In the genomic region with DNA sequence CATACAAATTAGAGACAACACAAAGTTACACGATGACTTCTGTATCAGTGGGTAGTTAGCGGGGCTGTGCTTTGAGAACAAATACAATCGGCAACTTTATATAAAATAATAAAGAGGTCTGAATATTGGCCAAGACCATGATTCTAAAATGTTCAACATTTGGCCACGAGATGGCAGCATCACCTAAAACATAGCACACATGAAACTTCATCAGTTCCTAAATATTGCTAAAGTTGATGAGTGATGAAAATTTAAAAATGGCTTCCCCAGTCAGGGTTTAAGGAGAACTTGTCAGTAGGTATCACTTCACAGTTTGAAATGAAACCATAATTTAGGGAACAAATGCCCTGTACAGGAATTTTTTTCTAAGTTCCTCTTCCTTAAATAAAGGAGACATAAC, we compare ENCODE assay signal across 9 mouse cellular contexts.
DNase-seq lines count a peak whose midpoint lies in the region; ATAC-seq and TF ChIP-seq lines count a peak whose summit lies in the region.
"Had no signal": no experiment of that assay in that cellular context is flagged by ENCODE, and none has a peak within 500 bp of the region (broad histone marks: within the 10 kb centered on the region; RNA-seq: fewer than 3 reads in every experiment).

No protein-coding gene starts in this region.

- POLR2A ChIA-PET in Patski (lab: Charles Lee), result no interaction called here

- CTCF ChIA-PET in Patski (lab: Charles Lee), result no interaction called here

- TF ChIP-seq CTCF in kidney, adult 2 months (conservative IDR thresholded peaks at IDR 0.05; ENCODE audit: insufficient read depth, insufficient read length, low read depth, low read length), result no peak
- peak; percentile 52 for TF ChIP-seq CTCF in Patski (IDR thresholded peaks at IDR 0.05)

- no peaks in the 10 kb centered on the region for H3K36me3 ChIP-seq in kidney, adult 2 months (ENCODE audit: control insufficient read depth, insufficient read depth, low read length)
- H3K36me3 ChIP-seq in kidney, embryonic 16.5 days (ENCODE audit: insufficient read depth, low read length), result no peaks in the 10 kb centered on the region
- H3K36me3 ChIP-seq in midbrain, embryonic 11.5 days (ENCODE audit: control insufficient read depth, insufficient read depth, low read length), result no peaks in the 10 kb centered on the region
- H3K36me3 ChIP-seq: lung, embryonic 15.5 days had no signal

- no peaks in the 10 kb centered on the region for H3K9me3 ChIP-seq in kidney, embryonic 16.5 days (ENCODE audit: low read length)
- no peaks in the 10 kb centered on the region for H3K9me3 ChIP-seq in midbrain, embryonic 11.5 days (ENCODE audit: control insufficient read depth, low read length)
- H3K9me3 ChIP-seq: lung, embryonic 15.5 days had no signal

- no peak overlapping the region for H3K4me3 ChIP-seq in kidney, adult 2 months (ENCODE audit: insufficient read depth, low read depth, low read length)
- H3K4me3 ChIP-seq in kidney, embryonic 16.5 days (ENCODE audit: low read length), result no peak overlapping the region
- H3K4me3 ChIP-seq in midbrain, embryonic 11.5 days (ENCODE audit: low read depth, low read length), result no peak overlapping the region
- H3K4me3 ChIP-seq: lung, embryonic 15.5 days had no signal

- no peaks in the 10 kb centered on the region for H3K4me1 ChIP-seq in kidney, adult 2 months (ENCODE audit: control insufficient read depth, insufficient read depth, low read length)
- no peaks in the 10 kb centered on the region for H3K4me1 ChIP-seq in kidney, embryonic 16.5 days (ENCODE audit: insufficient read depth, low read length)
- no peaks in the 10 kb centered on the region for H3K4me1 ChIP-seq in midbrain, embryonic 11.5 days (ENCODE audit: control insufficient read depth, insufficient read depth, low read length)
- H3K4me1 ChIP-seq: lung, embryonic 15.5 days had no signal

- DNase-seq in kidney, adult 2 months, result peak; percentile 36
- peak; percentile 4 for DNase-seq in Patski (ENCODE audit: low read depth, low spot score)
- DNase-seq in cerebellum, postnatal 36 days, result peak; percentile 52 to 75
- peak; percentile 20 to 54 for DNase-seq in layer of hippocampus, postnatal 36 days
- peak; percentile 96 for DNase-seq in midbrain, embryonic 11.5 days (ENCODE audit: low spot score, missing footprints)
- peak; percentile 56 for DNase-seq in thymus, postnatal 4 days

- ATAC-seq in kidney, embryonic 16.5 days (ENCODE audit: low FRiP score, low TSS enrichment), result no peak
- no peak for ATAC-seq in Patski
- peak; percentile 97 for ATAC-seq in granulocyte monocyte progenitor cell, adult 5-6 weeks (replicated peaks; ENCODE audit: poor library complexity, severe bottlenecking)
- peak; percentile 42; the same call in 1 of the 2 replicates for ATAC-seq in midbrain, embryonic 11.5 days (ENCODE audit: low FRiP score)

- no peak overlapping the region for H3K4me2 ChIP-seq in kidney, embryonic 16.5 days (replicated peaks; ENCODE audit: low read depth, low read length)
- H3K4me2 ChIP-seq in midbrain, embryonic 11.5 days, result no peak overlapping the region
- H3K4me2 ChIP-seq: lung, embryonic 15.5 days had no signal

- WGBS in kidney, adult 2 months, result 21% methylated on average over 4 of the region's 4 CpGs
- WGBS in kidney, embryonic 16.5 days, result 35% methylated on average over 4 of the region's 4 CpGs
- 37% methylated on average over 4 of the region's 4 CpGs for WGBS in midbrain, embryonic 11.5 days

- in situ Hi-C loops in Patski (cut with MboI; ENCODE audit: low pct_unique_long_range_greater_than_20kb), result loop anchor here (25.0 kb wide), 2 partner anchors 448 to 1123 kb away; no protein-coding TSS in a partner anchor

- no peak overlapping the region for H3K27ac ChIP-seq in kidney, adult 2 months (ENCODE audit: insufficient read depth, low read depth, low read length)
- H3K27ac ChIP-seq in kidney, embryonic 16.5 days (ENCODE audit: low read length), result no peak overlapping the region
- no peak overlapping the region for H3K27ac ChIP-seq in midbrain, embryonic 11.5 days (ENCODE audit: low read depth, low read length)
- H3K27ac ChIP-seq: lung, embryonic 15.5 days had no signal

- no peaks in the 10 kb centered on the region for H3K27me3 ChIP-seq in kidney, adult 2 months (replicated peaks; ENCODE audit: control insufficient read depth, insufficient read depth, low read length)
- H3K27me3 ChIP-seq in kidney, embryonic 16.5 days (ENCODE audit: insufficient read depth, low read length), result no peaks in the 10 kb centered on the region
- H3K27me3 ChIP-seq in Patski, result peaks cover 17% of the 10 kb centered on the region
- no peaks in the 10 kb centered on the region for H3K27me3 ChIP-seq in midbrain, embryonic 11.5 days (ENCODE audit: control insufficient read depth, insufficient read depth, low read length)
- H3K27me3 ChIP-seq: lung, embryonic 15.5 days had no signal

- H3K9ac ChIP-seq in kidney, embryonic 16.5 days (replicated peaks; ENCODE audit: low read length), result no peak overlapping the region
- no peak overlapping the region for H3K9ac ChIP-seq in midbrain, embryonic 11.5 days (ENCODE audit: low read length)
- H3K9ac ChIP-seq: lung, embryonic 15.5 days had no signal

- TF ChIP-seq POLR2A in kidney, adult 2 months (IDR thresholded peaks at IDR 0.05; ENCODE audit: low read depth, low read length), result no peak

Comparison
In these comparisons a context has a peak if more than half of its experiments do, and no peak if none do; other contexts are left out.
1. DNase-seq: peak in every context shown above with its lines; median percentile 96 in midbrain, embryonic 11.5 days; 64 in cerebellum, postnatal 36 days; 56 in thymus, postnatal 4 days; 37 in layer of hippocampus, postnatal 36 days; 36 in kidney, adult 2 months; 4 in Patski.
2. ATAC-seq: peak in granulocyte monocyte progenitor cell, adult 5-6 weeks (single experiment) and midbrain, embryonic 11.5 days (single experiment); none in kidney, embryonic 16.5 days (single experiment) and Patski (single experiment).